Mouse (Mus musculus): ENCODE data around the gene Abcc4. TPM values are rescaled to one million over a fixed set of nuclear protein-coding genes. Genes with fewer than 3 reads are reported as not detected.

The Abcc4 gene
- polyA plus RNA-seq, 1 experiment: 0.06 TPM

GRCm38 (mm10) chr14:118642140-118642539, 63.9 kb downstream of the Abcc4 start:
- no peaks in the 10 kb centered on the region; the same call in 1 of the 2 replicates for H3K36me3 ChIP-seq (ENCODE audit: control insufficient read depth)
- H3K4me3 ChIP-seq (replicated peaks): peak overlapping the region; percentile 21
- no peaks in the 10 kb centered on the region for H3K27me3 ChIP-seq (ENCODE audit: control insufficient read depth)
- 0 out of 3 replicates have a peak, but pooled peaks have one; percentile 5 for TF ChIP-seq TAL1 (IDR thresholded peaks at IDR 0.05; ENCODE audit: low read length)
- TF ChIP-seq GATA1 (IDR thresholded peaks at IDR 0.05; ENCODE audit: low read length): 0 out of 2 replicates have a peak, but pooled peaks have one; percentile 15
- H3K9me3 ChIP-seq (ENCODE audit: control insufficient read depth, low read length): no peaks in the 10 kb centered on the region
- peaks cover 40% of the 10 kb centered on the region for H3K4me1 ChIP-seq (ENCODE audit: control insufficient read depth)

DNA sequence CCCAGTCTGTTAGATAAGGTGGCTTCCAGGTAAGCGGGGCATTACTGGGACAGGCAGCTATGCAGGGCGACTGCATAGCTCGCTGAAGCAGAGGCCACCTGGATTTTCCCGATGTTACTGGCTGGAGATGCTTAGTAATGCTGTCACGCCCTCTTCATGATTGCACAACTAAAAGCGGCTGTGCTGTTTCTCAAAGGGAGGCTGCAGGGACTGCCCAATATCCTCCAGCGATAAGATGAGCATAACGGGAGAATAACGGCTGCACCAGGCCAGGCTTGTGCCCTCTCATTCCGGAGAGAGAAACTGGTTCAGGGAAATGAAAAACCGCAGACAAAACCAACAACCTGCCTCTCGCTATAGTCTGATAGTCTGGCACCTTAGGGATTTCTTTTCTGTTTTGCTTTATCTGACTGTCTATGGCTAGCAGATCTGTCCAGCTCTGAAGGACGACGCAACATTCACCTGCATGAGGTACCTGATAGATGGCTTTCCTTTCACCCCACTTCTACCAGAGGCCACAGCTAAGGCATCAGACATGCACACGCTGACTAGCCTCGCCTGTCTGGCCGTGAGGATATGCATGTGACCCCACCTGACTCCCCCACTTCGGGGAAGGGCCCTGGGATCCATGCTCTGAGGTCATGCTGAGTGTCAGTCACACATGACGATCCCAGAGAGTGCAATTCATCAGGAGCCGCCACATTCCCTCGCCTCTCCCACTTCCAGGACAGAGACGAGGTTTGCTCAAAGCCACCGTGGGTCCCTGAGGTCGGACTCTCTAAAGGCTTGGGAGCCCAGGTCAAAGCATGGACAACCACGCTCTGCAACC, 67.4 kb downstream of the Abcc4 start:
- TF ChIP-seq TAL1 (IDR thresholded peaks at IDR 0.05; ENCODE audit: low read length): no peak
- TF ChIP-seq GATA1 (IDR thresholded peaks at IDR 0.05; ENCODE audit: low read length): no peak
- no peak overlapping the region for H3K4me3 ChIP-seq (replicated peaks)
- no peaks in the 10 kb centered on the region; the same call in 1 of the 2 replicates for H3K36me3 ChIP-seq (ENCODE audit: control insufficient read depth)
- H3K9me3 ChIP-seq (ENCODE audit: control insufficient read depth, low read length): no peaks in the 10 kb centered on the region
- H3K4me1 ChIP-seq (ENCODE audit: control insufficient read depth): peaks cover 50% of the 10 kb centered on the region
- no peaks in the 10 kb centered on the region for H3K27me3 ChIP-seq (ENCODE audit: control insufficient read depth)

GRCm38 (mm10) chr14:118635493-118636183, 70.4 kb downstream of the Abcc4 start:
- H3K9me3 ChIP-seq (ENCODE audit: control insufficient read depth, low read length): no peaks in the 10 kb centered on the region
- peaks cover 3% of the 10 kb centered on the region for H3K36me3 ChIP-seq (ENCODE audit: control insufficient read depth)
- peaks cover 25% of the 10 kb centered on the region for H3K4me1 ChIP-seq (ENCODE audit: control insufficient read depth)
- TF ChIP-seq TAL1 (IDR thresholded peaks at IDR 0.05; ENCODE audit: low read length) (no peak), GATA1 (IDR thresholded peaks at IDR 0.05; ENCODE audit: low read length) (no peak)
- no peaks in the 10 kb centered on the region for H3K27me3 ChIP-seq (ENCODE audit: control insufficient read depth)
- H3K4me3 ChIP-seq (replicated peaks): no peak overlapping the region

- no peak for TF ChIP-seq TAL1 (IDR thresholded peaks at IDR 0.05; ENCODE audit: low read length)
- TF ChIP-seq GATA1 (IDR thresholded peaks at IDR 0.05; ENCODE audit: low read length): no peak
- H3K4me3 ChIP-seq (replicated peaks): no peak overlapping the region
- H3K4me1 ChIP-seq (ENCODE audit: control insufficient read depth): no peaks in the 10 kb centered on the region; the same call in 1 of the 2 replicates
- H3K36me3 ChIP-seq (ENCODE audit: control insufficient read depth): peaks cover 7% of the 10 kb centered on the region
- no peaks in the 10 kb centered on the region for H3K9me3 ChIP-seq (ENCODE audit: control insufficient read depth, low read length)
- H3K27me3 ChIP-seq (ENCODE audit: control insufficient read depth): no peaks in the 10 kb centered on the region
Observed at GRCm38 (mm10) chr14:118629649-118630048, 76.4 kb downstream of the Abcc4 start.

GRCm38 (mm10) chr14:118621449-118621789, 84.6 kb downstream of the Abcc4 start:
- no peak for TF ChIP-seq TAL1 (IDR thresholded peaks at IDR 0.05; ENCODE audit: low read length)
- TF ChIP-seq GATA1 (IDR thresholded peaks at IDR 0.05; ENCODE audit: low read length): no peak
- Histone ChIP-seq H3K9me3 (ENCODE audit: control insufficient read depth, low read length) (no peaks in the 10 kb centered on the region), H3K4me1 (ENCODE audit: control insufficient read depth) (peaks cover 3% of the 10 kb centered on the region), H3K36me3 (ENCODE audit: control insufficient read depth) (no peaks in the 10 kb centered on the region), H3K27me3 (ENCODE audit: control insufficient read depth) (no peaks in the 10 kb centered on the region), H3K4me3 (replicated peaks) (no peak overlapping the region)

DNA sequence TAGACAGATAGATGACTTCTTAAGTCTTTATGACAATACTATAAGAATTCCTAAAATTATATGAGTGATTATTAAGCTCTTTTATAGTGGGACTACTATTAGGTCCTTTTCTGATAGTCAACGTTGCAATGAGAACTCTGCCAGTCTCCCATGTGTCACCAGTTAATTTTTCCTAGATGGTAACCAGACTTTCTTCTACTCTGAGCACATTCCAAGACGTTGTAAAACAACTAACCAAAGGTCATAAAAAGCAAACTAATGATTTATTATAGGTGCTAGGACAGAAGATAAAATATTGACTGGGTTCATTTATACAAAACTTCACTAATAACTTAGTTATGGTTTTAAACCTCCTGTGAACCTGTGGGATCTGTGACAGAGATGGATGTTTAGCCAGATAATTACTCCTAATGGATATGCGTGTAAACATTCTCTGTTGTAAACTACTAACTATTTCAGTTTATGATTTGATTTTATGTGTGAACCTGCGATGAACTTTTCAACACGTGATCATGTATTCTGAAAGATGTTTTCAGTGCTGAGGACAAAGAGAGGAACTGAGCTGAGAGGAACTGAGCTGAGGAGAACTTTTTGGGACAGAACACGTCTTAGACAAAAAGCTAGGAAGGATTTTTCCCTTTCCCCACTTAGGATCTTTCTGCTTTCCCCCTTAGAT, 85.1 kb downstream of the Abcc4 start:
- Histone ChIP-seq H3K4me1 (ENCODE audit: control insufficient read depth) (peaks cover 3% of the 10 kb centered on the region), H3K36me3 (ENCODE audit: control insufficient read depth) (no peaks in the 10 kb centered on the region), H3K4me3 (replicated peaks) (no peak overlapping the region)

GRCm38 (mm10) chr14:118616698-118617311, 89.2 kb downstream of the Abcc4 start:
- TF ChIP-seq TAL1 (IDR thresholded peaks at IDR 0.05; ENCODE audit: low read length): no peak
- no peak for TF ChIP-seq GATA1 (IDR thresholded peaks at IDR 0.05; ENCODE audit: low read length)
- H3K27me3 ChIP-seq (ENCODE audit: control insufficient read depth): no peaks in the 10 kb centered on the region
- no peaks in the 10 kb centered on the region for H3K9me3 ChIP-seq (ENCODE audit: control insufficient read depth, low read length)
- peaks cover 3% of the 10 kb centered on the region for H3K4me1 ChIP-seq (ENCODE audit: control insufficient read depth)
- no peak overlapping the region for H3K4me3 ChIP-seq (replicated peaks)
- H3K36me3 ChIP-seq (ENCODE audit: control insufficient read depth): no peaks in the 10 kb centered on the region; the same call in 1 of the 2 replicates

More for the DNA sequence above, 85.1 kb downstream of the Abcc4 start:
- Histone ChIP-seq H3K27me3 (ENCODE audit: control insufficient read depth) (no peaks in the 10 kb centered on the region), H3K9me3 (ENCODE audit: control insufficient read depth, low read length) (no peaks in the 10 kb centered on the region)
- TF ChIP-seq TAL1 (IDR thresholded peaks at IDR 0.05; ENCODE audit: low read length) (no peak), GATA1 (IDR thresholded peaks at IDR 0.05; ENCODE audit: low read length) (no peak)

DNA sequence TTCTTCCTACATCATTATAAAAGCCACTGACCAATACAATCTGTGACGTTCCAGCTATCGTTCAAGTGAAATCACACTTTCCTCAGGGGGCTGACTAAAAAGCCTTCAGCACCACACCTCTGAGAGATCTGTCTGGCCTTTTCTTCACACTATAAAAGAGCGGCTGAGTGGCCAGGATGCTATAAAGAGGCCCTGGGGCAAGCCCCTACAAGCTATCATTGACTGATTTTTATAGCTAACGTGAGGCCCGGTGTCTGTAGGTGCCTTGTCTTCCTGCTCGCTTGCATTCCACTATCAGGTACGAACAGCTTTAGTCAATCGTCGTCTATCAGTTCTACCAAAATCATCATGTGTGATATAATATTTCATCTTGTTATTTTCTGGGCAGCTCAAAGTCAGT, 92.3 kb downstream of the Abcc4 start:
- peaks cover 4% of the 10 kb centered on the region; the same call in 1 of the 2 replicates for H3K36me3 ChIP-seq (ENCODE audit: control insufficient read depth)
- peaks cover 3% of the 10 kb centered on the region for H3K4me1 ChIP-seq (ENCODE audit: control insufficient read depth)
- no peak overlapping the region for H3K4me3 ChIP-seq (replicated peaks)
- no peaks in the 10 kb centered on the region for H3K27me3 ChIP-seq (ENCODE audit: control insufficient read depth)
- TF ChIP-seq TAL1 (IDR thresholded peaks at IDR 0.05; ENCODE audit: low read length): no peak
- no peak for TF ChIP-seq GATA1 (IDR thresholded peaks at IDR 0.05; ENCODE audit: low read length)
- H3K9me3 ChIP-seq (ENCODE audit: control insufficient read depth, low read length): no peaks in the 10 kb centered on the region

Data from erythroblast, embryonic 14.5 days (primary cell).